Comparison of ENCODE assay signal across 11 mouse cellular contexts in genomic region chr2:139582766-139583165, GRCm38 (mm10).
DNase-seq lines count a peak whose midpoint lies in the region; ATAC-seq and TF ChIP-seq lines count a peak whose summit lies in the region.
"Had no signal": no experiment of that assay in that cellular context is flagged by ENCODE, and none has a peak within 500 bp of the region (broad histone marks: within the 10 kb centered on the region; RNA-seq: fewer than 3 reads in every experiment).

No protein-coding gene starts in this region.

- peak; percentile 72 for DNase-seq in hindbrain, postnatal 0 days (ENCODE audit: low spot score)
- DNase-seq in lung, postnatal 36 days: peak; percentile 0
- DNase-seq in lung, postnatal 4 days: no peak
- peak; percentile 32 for DNase-seq in cerebellum, adult 11-12 months
- peak; percentile 22 for DNase-seq in embryo, embryonic 10.5 days (ENCODE audit: low spot score)
- DNase-seq in gastrocnemius, postnatal 25 days: no peak
- DNase-seq in left cerebral cortex, adult 11 months (ENCODE audit: low spot score): no peak

- no peak overlapping the region for H3K4me3 ChIP-seq in hindbrain, postnatal 0 days (ENCODE audit: low read length)
- H3K4me3 ChIP-seq in hindbrain, embryonic 13.5 days: no peak overlapping the region
- H3K4me3 ChIP-seq: heart, embryonic 12.5 days; limb, embryonic 13.5 days; stomach, embryonic 15.5 days had no signal

- H3K27me3 ChIP-seq in hindbrain, postnatal 0 days (ENCODE audit: insufficient read depth, low read length): no peaks in the 10 kb centered on the region
- no peaks in the 10 kb centered on the region for H3K27me3 ChIP-seq in hindbrain, embryonic 13.5 days
- H3K27me3 ChIP-seq: heart, embryonic 12.5 days; limb, embryonic 13.5 days; stomach, embryonic 15.5 days had no signal

- TF ChIP-seq CTCF in hindbrain, postnatal 0 days (IDR thresholded peaks at IDR 0.05; ENCODE audit: low read depth): peak; percentile 69

- H3K27ac ChIP-seq in hindbrain, postnatal 0 days: no peak overlapping the region
- no peak overlapping the region for H3K27ac ChIP-seq in hindbrain, embryonic 13.5 days
- H3K27ac ChIP-seq: limb, embryonic 13.5 days; stomach, embryonic 15.5 days had no signal

- no peaks in the 10 kb centered on the region for H3K4me1 ChIP-seq in hindbrain, postnatal 0 days (ENCODE audit: insufficient read depth, low read length)
- no peaks in the 10 kb centered on the region for H3K4me1 ChIP-seq in hindbrain, embryonic 13.5 days (replicated peaks)
- H3K4me1 ChIP-seq: heart, embryonic 12.5 days; stomach, embryonic 15.5 days had no signal

- no peaks in the 10 kb centered on the region for H3K36me3 ChIP-seq in hindbrain, postnatal 0 days (ENCODE audit: insufficient read depth, low read length)
- no peaks in the 10 kb centered on the region for H3K36me3 ChIP-seq in hindbrain, embryonic 13.5 days
- H3K36me3 ChIP-seq: heart, embryonic 12.5 days; limb, embryonic 13.5 days; stomach, embryonic 15.5 days had no signal

- 61% methylated on average over 6 of the region's 6 CpGs for WGBS in hindbrain, postnatal 0 days
- 72% methylated on average over 6 of the region's 6 CpGs for WGBS in hindbrain, embryonic 13.5 days

- no peaks in the 10 kb centered on the region for H3K9me3 ChIP-seq in hindbrain, postnatal 0 days (ENCODE audit: low read length)
- no peaks in the 10 kb centered on the region for H3K9me3 ChIP-seq in hindbrain, embryonic 13.5 days
- H3K9me3 ChIP-seq: heart, embryonic 12.5 days; limb, embryonic 13.5 days; stomach, embryonic 15.5 days had no signal

- no peak overlapping the region for H3K4me2 ChIP-seq in hindbrain, postnatal 0 days (ENCODE audit: low read depth, low read length)
- no peak overlapping the region for H3K4me2 ChIP-seq in hindbrain, embryonic 13.5 days
- H3K4me2 ChIP-seq: heart, embryonic 12.5 days; limb, embryonic 13.5 days; stomach, embryonic 15.5 days had no signal

- no peak for ATAC-seq in hindbrain, postnatal 0 days
- no peak for ATAC-seq in hindbrain, embryonic 13.5 days (ENCODE audit: low FRiP score)

- no peak overlapping the region for H3K9ac ChIP-seq in hindbrain, postnatal 0 days (replicated peaks; ENCODE audit: low read length)
- no peak overlapping the region for H3K9ac ChIP-seq in hindbrain, embryonic 13.5 days
- H3K9ac ChIP-seq: heart, embryonic 12.5 days; limb, embryonic 13.5 days; stomach, embryonic 15.5 days had no signal

Comparison
In these comparisons a context has a peak if more than half of its experiments do, and no peak if none do; other contexts are left out.
1. DNase-seq: peak in hindbrain, postnatal 0 days (single experiment), lung, postnatal 36 days (single experiment), cerebellum, adult 11-12 months (single experiment) and embryo, embryonic 10.5 days (single experiment); none in lung, postnatal 4 days (0 of 2), gastrocnemius, postnatal 25 days (single experiment) and left cerebral cortex, adult 11 months (single experiment).